Mouse (Mus musculus): ENCODE data around the gene Cpsf4l.

Cpsf4l gene

GRCm38 (mm10) chr11:113709731-113710256, at the start of gene Cpsf4l:
TSS of gene Cpsf4l (minus strand) at chr11:113710017.
- DNase-seq (ENCODE audit: low spot score in 2 of 2) = no peak

- no peak for DNase-seq (ENCODE audit: low spot score in 2 of 2)
Observed at GRCm38 (mm10) chr11:113758851-113759250, 49.0 kb upstream of the Cpsf4l start.

- DNase-seq (ENCODE audit: low spot score in 2 of 2) = no peak
Observed at GRCm38 (mm10) chr11:113756578-113756977, 46.8 kb upstream of the Cpsf4l start.

- no peak for DNase-seq (ENCODE audit: low spot score in 2 of 2)
Observed at GRCm38 (mm10) chr11:113755878-113756277, 46.1 kb upstream of the Cpsf4l start.

GRCm38 (mm10) chr11:113754845-113755244, 45.0 kb upstream of the Cpsf4l start:
- no peak for DNase-seq (ENCODE audit: low spot score in 2 of 2)

- no peak for DNase-seq (ENCODE audit: low spot score in 2 of 2)
Observed at GRCm38 (mm10) chr11:113752685-113753430, 43.0 kb upstream of the Cpsf4l start.

GRCm38 (mm10) chr11:113752158-113752661, 42.4 kb upstream of the Cpsf4l start:
- no peak for DNase-seq (ENCODE audit: low spot score in 2 of 2)

GRCm38 (mm10) chr11:113751484-113752084, 41.8 kb upstream of the Cpsf4l start, which contains the start of gene Cdc42ep4:
TSS of gene Cdc42ep4 (minus strand) at chr11:113751881.
- DNase-seq (ENCODE audit: low spot score in 2 of 2) = peak; percentile 91 to 92

GRCm38 (mm10) chr11:113750571-113751483, 41.0 kb upstream of the Cpsf4l start:
- peak; percentile 78 to 80 for DNase-seq (ENCODE audit: low spot score in 2 of 2)

- peak in 1 of 2 experiments; percentile 44 for DNase-seq (ENCODE audit: low spot score in 2 of 2)
Observed at GRCm38 (mm10) chr11:113749749-113750351, 40.0 kb upstream of the Cpsf4l start.

GRCm38 (mm10) chr11:113748797-113749521, 39.1 kb upstream of the Cpsf4l start:
- DNase-seq (ENCODE audit: low spot score in 2 of 2) = no peak

GRCm38 (mm10) chr11:113747725-113748380, 38.0 kb upstream of the Cpsf4l start:
- DNase-seq (ENCODE audit: low spot score in 2 of 2) = no peak

GRCm38 (mm10) chr11:113747056-113747455, 37.2 kb upstream of the Cpsf4l start:
- no peak for DNase-seq (ENCODE audit: low spot score in 2 of 2)

GRCm38 (mm10) chr11:113745961-113746360, 36.1 kb upstream of the Cpsf4l start:
- no peak for DNase-seq (ENCODE audit: low spot score in 2 of 2)

- no peak for DNase-seq (ENCODE audit: low spot score in 2 of 2)
Observed at GRCm38 (mm10) chr11:113742998-113743397, 33.2 kb upstream of the Cpsf4l start.

- DNase-seq (ENCODE audit: low spot score in 2 of 2) = no peak
Observed at GRCm38 (mm10) chr11:113740100-113740499, 30.3 kb upstream of the Cpsf4l start.

GRCm38 (mm10) chr11:113739213-113739612, 29.4 kb upstream of the Cpsf4l start:
- no peak for DNase-seq (ENCODE audit: low spot score in 2 of 2)

GRCm38 (mm10) chr11:113737912-113738311, 28.1 kb upstream of the Cpsf4l start:
- no peak for DNase-seq (ENCODE audit: low spot score in 2 of 2)

GRCm38 (mm10) chr11:113737553-113737854, 27.7 kb upstream of the Cpsf4l start:
- no peak for DNase-seq (ENCODE audit: low spot score in 2 of 2)

- DNase-seq (ENCODE audit: low spot score in 2 of 2) = no peak
Observed at GRCm38 (mm10) chr11:113736848-113737552, 27.2 kb upstream of the Cpsf4l start.
